Mouse (Mus musculus): ENCODE results near the gene Cdc27.

Gene Cdc27

DNA sequence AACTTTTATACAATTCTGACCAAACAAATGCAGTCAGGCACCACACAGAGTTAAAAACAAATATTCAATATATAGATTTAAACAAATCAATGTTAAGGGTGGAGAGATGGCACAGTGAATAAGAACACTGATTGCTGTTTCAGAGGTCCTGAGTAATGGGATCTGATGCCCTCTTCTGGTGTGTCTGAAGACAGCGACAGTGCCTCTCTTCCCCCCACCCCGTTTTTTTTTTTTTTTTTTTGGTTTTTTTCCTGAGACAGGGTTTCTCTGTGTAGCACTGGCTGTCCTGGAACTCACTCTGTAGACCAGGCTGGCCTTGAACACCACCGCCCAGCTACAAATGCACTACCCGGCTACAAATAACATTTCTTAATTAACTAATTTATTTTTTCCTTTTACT is 42.0 kb downstream of the Cdc27 start:
- no peak for DNase-seq (ENCODE audit: extremely low spot score, low read depth, low spot score)

DNA sequence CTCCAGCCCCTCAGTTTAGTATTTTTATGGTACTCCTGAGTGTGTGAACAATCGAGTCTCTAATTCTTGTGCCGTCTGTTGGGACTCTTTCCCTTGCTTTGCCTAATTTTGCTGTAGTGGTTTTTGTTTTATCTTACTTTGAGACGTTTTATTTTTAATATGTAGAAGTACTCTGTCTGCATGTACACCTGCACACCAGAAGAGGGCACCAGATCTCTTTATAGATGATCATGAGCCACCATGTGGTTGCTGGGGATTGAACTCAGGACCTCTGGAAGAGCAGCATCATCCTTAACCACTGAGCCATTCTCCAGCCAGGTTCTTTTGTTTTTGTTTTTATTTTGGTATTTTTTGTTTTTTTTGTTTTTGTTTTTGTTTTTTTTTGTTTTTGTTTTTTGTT is 62.1 kb downstream of the Cdc27 start:
- DNase-seq (ENCODE audit: extremely low spot score, low read depth, low spot score), result no peak

DNA sequence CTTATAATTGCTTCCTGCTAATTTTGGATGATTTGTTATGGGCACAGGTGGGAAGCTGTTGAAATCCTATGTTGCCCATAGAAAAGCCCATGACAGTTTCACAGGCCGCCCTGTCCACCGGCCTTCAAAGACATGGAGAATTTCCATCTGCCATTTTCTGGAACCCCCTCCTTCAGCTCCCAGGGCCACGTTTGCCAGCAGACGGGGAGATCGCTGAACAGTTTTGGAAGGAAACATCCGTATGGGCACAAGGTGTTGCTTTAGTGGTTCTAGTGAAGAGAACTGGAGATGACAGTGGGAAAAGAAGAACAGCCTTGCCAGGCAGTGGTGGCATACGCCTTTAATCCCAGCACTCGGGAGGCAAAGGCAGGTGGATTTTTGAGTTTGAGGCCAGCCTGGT is 68.4 kb downstream of the Cdc27 start:
- no peak for DNase-seq (ENCODE audit: extremely low spot score, low read depth, low spot score)

DNA sequence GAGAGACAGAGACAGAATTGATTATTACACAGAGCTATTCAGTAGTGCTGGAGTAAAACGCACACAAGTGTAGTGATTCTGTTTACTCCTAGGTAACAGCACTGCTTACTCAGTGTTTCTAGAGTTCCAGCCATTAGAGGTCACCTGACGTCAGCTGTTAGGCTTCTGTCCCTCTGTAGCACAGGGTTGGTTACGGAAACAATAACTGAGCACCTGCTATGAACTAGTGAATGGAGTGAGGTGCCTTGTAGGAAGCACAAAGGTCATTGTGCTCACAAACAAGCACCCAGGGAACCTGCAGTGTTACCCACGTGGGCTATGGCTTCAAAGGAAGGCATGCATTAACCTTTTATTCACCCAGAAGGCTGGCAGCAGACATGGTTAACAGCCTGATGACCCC is 70.9 kb downstream of the Cdc27 start:
- no peak for DNase-seq (ENCODE audit: extremely low spot score, low read depth, low spot score)

DNA sequence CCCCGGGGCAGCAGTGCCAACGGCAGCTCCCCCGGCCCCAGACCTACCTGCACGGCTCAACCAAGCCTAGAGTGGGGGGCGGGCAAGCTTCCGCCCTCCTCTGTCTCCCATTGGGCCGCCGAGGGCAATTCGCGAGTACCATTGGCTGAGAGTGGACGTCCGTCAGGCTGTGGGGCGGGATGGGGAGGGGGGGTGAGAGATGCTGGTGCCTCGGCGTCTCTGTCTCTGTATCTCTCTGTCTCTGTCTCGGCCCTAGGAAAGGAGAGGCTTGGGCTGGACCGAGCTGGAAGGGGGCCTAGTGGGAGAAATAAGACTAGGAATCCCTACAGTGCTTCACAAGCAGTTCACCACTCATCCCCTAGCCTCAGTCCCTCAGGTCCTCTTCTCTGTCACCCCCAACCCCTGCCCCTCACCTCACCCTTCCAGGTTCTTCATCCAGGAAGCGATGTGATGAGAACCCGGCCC is 81.0 kb downstream of the Cdc27 start:
- peak; percentile 75 for DNase-seq (ENCODE audit: extremely low spot score, low read depth, low spot score)

DNA sequence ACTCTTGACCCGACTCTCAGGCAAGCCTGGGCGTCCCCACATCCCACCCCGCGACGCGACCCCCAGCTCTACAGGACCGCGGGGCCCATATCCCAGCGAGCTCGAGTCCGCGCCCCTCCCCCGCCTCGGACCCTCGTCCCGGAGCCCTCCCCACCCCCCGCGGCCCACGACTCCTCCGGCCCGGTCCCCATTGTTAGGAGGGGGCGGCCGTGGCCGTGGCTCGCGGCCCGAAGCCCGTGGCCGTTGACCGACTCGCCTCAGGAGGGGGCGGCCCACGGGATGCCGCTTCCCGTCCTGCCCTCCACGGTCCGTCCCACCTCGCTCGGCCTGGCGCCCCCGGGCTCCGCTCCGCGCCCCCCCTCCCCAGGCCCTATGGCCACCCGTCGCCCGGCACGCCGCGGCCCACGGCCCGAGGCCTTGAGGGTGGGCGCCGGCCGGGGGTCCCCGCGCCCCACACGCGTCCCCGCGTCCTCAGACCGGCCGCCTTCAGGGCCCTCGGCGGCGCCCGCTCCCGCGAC is 81.6 kb downstream of the Cdc27 start, which contains the start of gene Kansl1:
Kansl1 (minus strand) TSS at position 111 of the 518 bp plus-strand sequence.
- DNase-seq (ENCODE audit: extremely low spot score, low read depth, low spot score), result no peak

DNA sequence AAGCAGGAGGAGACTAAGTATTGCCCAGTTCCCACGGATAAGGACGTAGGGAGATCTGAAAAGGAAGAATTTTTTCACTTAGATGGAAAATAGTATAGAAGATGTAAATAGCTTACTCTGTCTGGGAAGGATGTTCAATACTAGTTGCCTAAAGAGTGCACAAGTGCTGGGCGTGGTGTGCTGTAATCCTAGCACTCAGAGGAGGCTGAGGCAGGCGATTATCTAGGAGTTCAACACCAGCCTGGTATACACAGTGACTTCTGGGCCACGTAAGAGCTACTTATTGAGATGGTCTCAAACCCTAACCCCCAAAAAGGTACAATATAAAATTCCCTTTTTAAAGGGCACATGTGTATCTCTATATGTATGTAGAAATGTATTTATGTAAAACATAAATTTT is 82.7 kb downstream of the Cdc27 start:
- DNase-seq (ENCODE audit: extremely low spot score, low read depth, low spot score), result no peak

DNA sequence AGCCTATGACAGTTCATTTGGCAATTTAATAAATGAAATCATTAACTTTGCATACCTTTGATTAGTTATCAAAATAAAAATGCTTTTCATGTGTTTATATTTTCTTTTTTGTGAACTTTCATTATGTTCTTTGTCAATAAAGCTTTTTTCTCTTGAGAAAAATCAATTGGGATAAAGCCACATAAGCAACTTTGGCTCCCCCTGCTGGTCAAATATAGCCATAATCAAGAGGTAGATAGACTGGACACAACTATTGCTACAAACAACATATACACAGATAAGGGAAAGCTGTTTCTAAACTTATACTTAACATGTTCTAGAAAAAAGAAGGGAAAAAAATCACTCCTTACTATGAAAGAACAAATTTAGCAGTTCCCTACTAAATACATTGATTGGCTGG is 88.9 kb downstream of the Cdc27 start:
- no peak for DNase-seq (ENCODE audit: extremely low spot score, low read depth, low spot score)

DNA sequence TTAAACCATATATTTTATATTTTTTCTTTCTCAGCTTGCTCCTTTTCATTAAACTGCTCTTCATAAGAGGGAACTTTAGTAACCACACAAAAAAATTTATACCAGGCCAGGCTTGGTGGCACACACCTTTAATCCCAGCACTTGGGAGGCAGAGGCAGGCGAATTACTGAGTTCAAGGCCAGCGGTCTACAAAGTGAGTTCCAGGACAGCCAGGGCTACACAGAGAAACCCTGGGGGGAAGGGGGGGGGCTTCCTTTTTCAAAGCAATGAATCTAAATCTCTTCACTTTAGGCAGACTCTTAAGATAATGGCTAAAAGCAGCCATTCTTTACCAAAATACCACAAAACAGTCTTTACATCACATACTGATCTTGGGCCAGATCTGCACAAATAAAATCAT is 90.7 kb downstream of the Cdc27 start:
- DNase-seq (ENCODE audit: extremely low spot score, low read depth, low spot score), result no peak

DNA sequence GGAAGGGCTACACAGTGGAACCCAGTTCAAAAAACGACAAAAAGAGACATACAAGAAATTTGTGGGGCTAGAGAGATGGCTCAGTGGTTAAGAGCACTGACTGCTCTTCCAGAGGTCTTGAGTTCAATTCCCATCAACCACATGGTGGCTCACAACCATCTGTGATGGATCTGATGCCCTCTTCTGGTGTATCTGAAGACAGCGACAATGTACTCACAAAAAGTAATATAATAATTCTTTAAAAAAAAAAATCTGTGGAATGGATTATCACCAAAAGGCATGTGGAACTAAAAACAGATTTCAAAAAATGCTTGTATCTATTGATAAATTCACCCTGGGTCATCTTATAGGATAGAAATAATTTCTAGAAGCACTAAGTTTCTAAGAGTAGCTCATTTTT is 91.9 kb downstream of the Cdc27 start:
- DNase-seq (ENCODE audit: extremely low spot score, low read depth, low spot score), result no peak
